Mouse (Mus musculus): ENCODE data around the gene Ntm. TPM values are rescaled to one million over a fixed set of nuclear protein-coding genes. Genes with fewer than 3 reads are reported as not detected.

The Ntm gene
- polyA plus RNA-seq, 1 experiment from 2014 or later = 26.5 TPM

DNA sequence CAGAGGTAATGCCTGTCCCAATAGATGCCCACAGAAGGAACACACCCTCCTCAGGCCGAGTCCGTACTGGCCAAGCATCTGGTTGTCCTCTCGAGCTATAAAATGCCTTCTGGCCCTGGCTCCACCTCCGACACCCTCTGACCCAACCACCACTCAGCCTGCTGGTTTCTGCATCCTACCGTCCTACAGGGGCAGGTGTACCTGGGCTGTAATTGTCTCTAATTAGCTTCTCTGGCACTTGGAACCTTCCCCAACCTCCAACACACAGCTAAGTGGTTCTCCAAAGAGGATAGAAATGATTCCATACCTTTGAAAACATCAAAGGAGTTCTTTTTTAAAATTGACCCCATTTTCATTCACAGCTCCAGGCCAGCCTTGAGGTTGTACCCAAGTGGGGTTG, 311.1 kb downstream of the Ntm start:
- Histone ChIP-seq H3K4me1 (replicated peaks) (no peaks in the 10 kb centered on the region), H3K27ac (no peak overlapping the region), H3K27me3 (no peaks in the 10 kb centered on the region), H3K4me2 (no peak overlapping the region), H3K9ac (no peak overlapping the region), H3K4me3 (no peak overlapping the region), H3K36me3 (no peaks in the 10 kb centered on the region), H3K9me3 (replicated peaks) (no peaks in the 10 kb centered on the region)
- WGBS = 74% methylated on average over 5 of the region's 5 CpGs
- no peak for ATAC-seq (replicated peaks; ENCODE audit: insufficient number of reproducible peaks, insufficient read depth, low FRiP score, low read depth)

DNA sequence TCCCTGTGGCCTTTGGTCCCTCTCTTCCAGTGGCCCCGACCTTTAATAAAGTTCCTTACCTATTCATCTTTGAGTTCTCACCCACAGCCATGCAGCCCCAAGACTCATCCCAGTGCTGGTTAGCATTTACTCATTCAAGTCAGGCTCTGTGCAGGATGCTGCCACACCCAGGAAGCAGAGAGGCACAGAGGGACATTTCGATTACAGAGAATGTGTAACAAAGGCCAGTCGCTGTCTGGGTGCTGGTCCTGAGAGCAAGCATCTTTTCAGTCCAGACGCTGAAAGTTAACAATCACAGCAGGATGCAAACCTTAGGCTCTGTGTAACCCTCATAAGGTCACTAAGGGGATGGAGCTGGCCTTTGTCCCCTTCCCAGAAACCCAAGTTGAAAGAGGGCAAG, 311.7 kb downstream of the Ntm start:
- Histone ChIP-seq H3K4me2 (no peak overlapping the region), H3K4me1 (replicated peaks) (no peaks in the 10 kb centered on the region), H3K36me3 (no peaks in the 10 kb centered on the region), H3K27me3 (no peaks in the 10 kb centered on the region), H3K9me3 (replicated peaks) (no peaks in the 10 kb centered on the region), H3K9ac (no peak overlapping the region), H3K4me3 (no peak overlapping the region), H3K27ac (no peak overlapping the region)
- no peak for ATAC-seq (replicated peaks; ENCODE audit: insufficient number of reproducible peaks, insufficient read depth, low FRiP score, low read depth)
- WGBS = 67% methylated on average over 4 of the region's 4 CpGs

DNA sequence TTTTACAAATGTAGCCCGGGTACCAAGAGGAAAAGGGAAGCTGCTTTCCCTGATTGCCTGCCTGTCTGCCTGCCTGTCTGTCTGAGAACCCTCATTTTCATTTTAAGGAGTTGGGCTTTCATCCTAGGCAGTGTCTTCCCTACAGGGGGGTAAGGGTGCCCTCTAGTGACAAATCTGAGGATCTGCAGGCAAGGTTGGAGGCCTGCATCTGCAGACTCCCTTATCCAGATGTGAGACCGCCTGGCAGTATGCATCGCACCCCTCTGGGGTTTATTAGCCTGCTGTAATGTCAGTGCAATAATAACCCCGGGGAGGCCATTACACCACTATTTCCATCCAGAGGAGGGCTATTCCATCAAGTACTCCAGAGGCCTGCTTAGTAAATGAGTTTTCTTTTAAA, 312.3 kb downstream of the Ntm start:
- H3K4me1 ChIP-seq (replicated peaks) = no peaks in the 10 kb centered on the region
- H3K27ac ChIP-seq = no peak overlapping the region
- H3K9me3 ChIP-seq (replicated peaks) = no peaks in the 10 kb centered on the region
- 21% methylated on average over 4 of the region's 4 CpGs for WGBS
- no peak overlapping the region for H3K9ac ChIP-seq
- H3K27me3 ChIP-seq = no peaks in the 10 kb centered on the region
- no peaks in the 10 kb centered on the region for H3K36me3 ChIP-seq
- no peak; the same call in 1 of the 2 replicates for ATAC-seq (replicated peaks; ENCODE audit: insufficient number of reproducible peaks, insufficient read depth, low FRiP score, low read depth)
- H3K4me3 ChIP-seq = no peak overlapping the region
- H3K4me2 ChIP-seq = no peak overlapping the region

DNA sequence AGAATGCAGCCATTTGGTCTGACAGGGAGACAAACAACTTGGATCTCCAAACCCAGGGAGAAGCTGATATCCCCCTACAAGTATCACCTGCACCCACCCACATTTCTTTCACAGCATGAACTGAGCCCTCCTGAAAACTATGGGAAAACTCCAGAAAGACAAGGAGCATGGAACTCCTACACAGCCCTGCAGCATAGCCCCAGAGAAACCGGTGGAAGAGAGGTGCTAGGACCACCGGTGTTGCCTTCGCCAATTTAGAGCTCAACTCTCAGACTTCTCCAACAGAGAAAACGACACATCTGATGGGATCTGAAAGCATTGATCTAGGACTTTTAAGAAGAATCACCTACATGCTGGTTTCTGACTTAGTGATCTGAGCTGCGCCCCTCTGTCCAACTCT, 312.7 kb downstream of the Ntm start:
- Histone ChIP-seq H3K9me3 (replicated peaks) (no peaks in the 10 kb centered on the region), H3K27me3 (no peaks in the 10 kb centered on the region), H3K4me2 (no peak overlapping the region), H3K4me3 (no peak overlapping the region), H3K27ac (no peak overlapping the region), H3K36me3 (no peaks in the 10 kb centered on the region), H3K4me1 (replicated peaks) (no peaks in the 10 kb centered on the region), H3K9ac (no peak overlapping the region)
- ATAC-seq (replicated peaks; ENCODE audit: insufficient number of reproducible peaks, insufficient read depth, low FRiP score, low read depth) = no peak
- 71% methylated on average over 5 of the region's 5 CpGs for WGBS

DNA sequence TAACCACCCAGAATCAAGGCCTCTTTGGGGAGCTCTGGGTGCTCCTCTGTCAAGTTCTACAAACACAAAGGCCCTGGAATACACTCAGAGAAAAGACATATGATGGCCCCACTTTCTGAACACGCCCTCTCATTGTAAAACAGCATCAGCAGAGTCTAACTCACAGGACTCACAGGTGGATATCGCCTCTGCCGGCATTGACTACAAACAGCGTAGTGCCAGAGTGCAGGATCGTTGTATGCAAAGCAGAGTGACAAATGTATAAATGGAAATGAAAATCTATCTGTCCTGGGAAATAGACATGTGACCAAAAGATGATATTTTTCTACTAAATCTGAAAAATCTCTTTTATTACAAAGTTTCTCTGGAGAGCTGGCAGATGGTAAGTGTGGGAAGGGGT, 314.7 kb downstream of the Ntm start:
- 92% methylated on average over 5 of the region's 5 CpGs for WGBS
- Histone ChIP-seq H3K4me1 (replicated peaks) (no peaks in the 10 kb centered on the region), H3K27ac (no peak overlapping the region)

DNA sequence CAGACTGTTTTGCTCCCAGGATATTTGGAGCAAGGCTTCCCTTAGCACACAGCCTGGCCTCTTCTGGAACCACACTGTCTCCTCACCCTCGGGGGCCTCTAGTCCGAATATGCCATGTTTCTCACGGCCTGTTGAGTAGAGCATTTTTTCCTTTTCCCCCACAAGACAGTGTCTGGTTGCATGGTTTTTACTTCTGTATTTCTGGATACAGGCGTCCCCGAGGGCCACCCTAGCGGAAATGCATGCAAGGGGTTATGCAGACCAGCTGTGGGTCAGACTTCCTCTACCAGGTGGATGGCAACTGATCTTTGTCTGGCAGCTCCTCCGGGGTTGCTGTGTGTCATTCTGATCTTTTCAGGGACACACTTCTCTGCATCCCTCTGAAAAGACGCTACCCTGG, 315.2 kb downstream of the Ntm start:
- WGBS = 67% methylated on average over 8 of the region's 8 CpGs
- ATAC-seq (replicated peaks; ENCODE audit: insufficient number of reproducible peaks, insufficient read depth, low FRiP score, low read depth) = no peak
- Histone ChIP-seq H3K9me3 (replicated peaks) (no peaks in the 10 kb centered on the region), H3K36me3 (no peaks in the 10 kb centered on the region), H3K4me2 (no peak overlapping the region), H3K9ac (no peak overlapping the region), H3K4me3 (no peak overlapping the region), H3K27me3 (no peaks in the 10 kb centered on the region), H3K4me1 (replicated peaks) (peaks cover 1% of the 10 kb centered on the region; the same call in 1 of the 2 replicates), H3K27ac (no peak overlapping the region)

More for the DNA sequence above, 314.7 kb downstream of the Ntm start:
- Histone ChIP-seq H3K9me3 (replicated peaks) (no peaks in the 10 kb centered on the region), H3K36me3 (no peaks in the 10 kb centered on the region), H3K9ac (no peak overlapping the region), H3K27me3 (no peaks in the 10 kb centered on the region), H3K4me2 (no peak overlapping the region), H3K4me3 (no peak overlapping the region)
- no peak for ATAC-seq (replicated peaks; ENCODE audit: insufficient number of reproducible peaks, insufficient read depth, low FRiP score, low read depth)

DNA sequence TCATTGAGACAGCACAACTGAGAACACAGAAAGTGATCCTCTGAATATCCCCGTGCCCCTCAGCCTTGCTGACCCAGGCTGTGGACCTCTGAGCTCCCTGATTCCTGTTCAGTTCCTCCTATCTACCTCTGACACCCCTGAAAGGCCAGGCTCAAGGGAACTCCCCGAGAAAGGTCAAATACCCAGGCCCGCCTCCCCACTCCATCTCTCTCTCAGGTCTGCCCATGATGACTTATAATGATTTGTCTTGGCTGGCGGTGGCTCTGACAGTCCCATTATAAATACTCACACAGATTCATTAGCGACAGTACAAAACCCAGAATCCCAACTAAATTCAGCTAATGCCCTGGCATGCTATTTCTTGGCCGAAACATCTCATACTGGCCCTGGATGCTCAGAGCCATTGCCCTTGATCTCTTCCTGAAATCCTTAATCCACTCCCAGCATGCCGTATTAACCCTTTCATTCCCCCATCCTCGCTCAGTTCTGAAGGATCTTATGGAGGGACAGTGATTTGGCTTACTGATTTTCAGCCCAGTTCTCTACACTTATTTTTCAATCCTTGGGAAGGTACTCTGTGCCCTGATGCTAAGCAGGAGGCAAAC, 317.0 kb downstream of the Ntm start:
- no peak overlapping the region for H3K4me3 ChIP-seq
- H3K9me3 ChIP-seq (replicated peaks) = no peaks in the 10 kb centered on the region
- no peaks in the 10 kb centered on the region for H3K27me3 ChIP-seq
- H3K27ac ChIP-seq = no peak overlapping the region
- WGBS = 49% methylated on average over 8 of the region's 8 CpGs
- no peaks in the 10 kb centered on the region for H3K36me3 ChIP-seq
- H3K4me2 ChIP-seq = no peak overlapping the region
- ATAC-seq (replicated peaks; ENCODE audit: insufficient number of reproducible peaks, insufficient read depth, low FRiP score, low read depth) = no peak
- H3K9ac ChIP-seq = no peak overlapping the region
- H3K4me1 ChIP-seq (replicated peaks) = peaks cover 3% of the 10 kb centered on the region; the same call in 1 of the 2 replicates

DNA sequence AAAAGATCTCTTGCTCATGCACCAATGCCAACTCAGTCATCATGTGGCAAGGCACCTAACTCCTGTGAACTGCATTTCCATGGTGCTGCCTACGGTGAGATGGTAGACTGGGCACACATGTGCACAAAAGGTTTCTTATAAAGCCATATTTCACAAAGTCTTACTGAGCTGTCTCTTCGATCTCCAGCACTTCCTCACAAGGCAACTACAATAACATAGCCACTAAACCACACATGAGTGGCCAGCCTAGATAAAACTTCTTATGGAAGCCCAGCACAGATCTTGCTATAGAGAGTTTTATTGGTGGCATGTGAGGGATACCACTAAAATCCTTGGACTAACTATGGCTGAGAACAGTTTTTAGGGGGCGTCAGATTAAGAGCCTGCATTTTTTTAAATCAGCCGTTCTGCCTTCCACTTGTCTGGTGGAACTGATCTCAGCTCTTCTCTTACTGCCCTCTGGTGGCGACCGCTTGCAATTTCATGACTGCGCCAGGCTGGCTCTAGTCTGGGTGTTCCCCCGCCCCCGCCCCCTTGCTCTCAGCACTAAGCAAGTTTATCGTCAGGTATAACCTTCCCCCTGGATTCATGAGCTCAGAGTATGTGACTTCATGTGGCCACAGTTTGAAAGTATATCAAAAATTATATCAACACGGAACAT, 319.8 kb downstream of the Ntm start:
- no peak overlapping the region for H3K9ac ChIP-seq
- H3K4me2 ChIP-seq = no peak overlapping the region
- H3K9me3 ChIP-seq (replicated peaks) = no peaks in the 10 kb centered on the region
- H3K4me3 ChIP-seq = no peak overlapping the region
- no peak for ATAC-seq (replicated peaks; ENCODE audit: insufficient number of reproducible peaks, insufficient read depth, low FRiP score, low read depth)
- no peaks in the 10 kb centered on the region for H3K27me3 ChIP-seq
- 16% methylated on average over 11 of the region's 11 CpGs for WGBS
- H3K4me1 ChIP-seq (replicated peaks) = peaks cover 3% of the 10 kb centered on the region; the same call in 1 of the 2 replicates
- no peak overlapping the region for H3K27ac ChIP-seq
- H3K36me3 ChIP-seq = no peaks in the 10 kb centered on the region

DNA sequence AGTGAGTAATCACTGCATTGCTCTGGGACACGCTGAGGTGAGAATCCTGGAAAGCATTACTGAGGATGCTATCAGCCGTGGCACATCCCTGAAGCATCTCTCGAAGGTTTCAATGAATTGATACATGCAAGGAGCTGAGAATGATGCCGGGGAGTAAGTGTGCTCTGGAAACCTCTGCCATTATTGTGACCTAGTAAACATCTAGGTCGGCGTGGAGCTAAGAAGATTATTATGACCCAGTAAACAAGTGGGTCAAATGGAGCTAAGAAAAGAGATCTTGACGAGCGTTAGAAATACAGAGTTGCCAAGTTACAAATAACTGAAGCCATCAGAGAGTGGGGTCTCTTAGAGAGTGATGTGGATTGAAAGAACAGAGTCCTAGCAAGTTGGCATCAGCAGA, 325.6 kb downstream of the Ntm start:
- H3K9ac ChIP-seq = no peak overlapping the region
- no peak overlapping the region for H3K4me2 ChIP-seq
- H3K27me3 ChIP-seq = no peaks in the 10 kb centered on the region
- H3K9me3 ChIP-seq (replicated peaks) = no peaks in the 10 kb centered on the region
- H3K36me3 ChIP-seq = no peaks in the 10 kb centered on the region
- no peak overlapping the region for H3K4me3 ChIP-seq
- ATAC-seq (replicated peaks; ENCODE audit: insufficient number of reproducible peaks, insufficient read depth, low FRiP score, low read depth) = no peak
- 79% methylated on average over 8 of the region's 8 CpGs for WGBS
- H3K27ac ChIP-seq = no peak overlapping the region
- no peaks in the 10 kb centered on the region for H3K4me1 ChIP-seq (replicated peaks)

DNA sequence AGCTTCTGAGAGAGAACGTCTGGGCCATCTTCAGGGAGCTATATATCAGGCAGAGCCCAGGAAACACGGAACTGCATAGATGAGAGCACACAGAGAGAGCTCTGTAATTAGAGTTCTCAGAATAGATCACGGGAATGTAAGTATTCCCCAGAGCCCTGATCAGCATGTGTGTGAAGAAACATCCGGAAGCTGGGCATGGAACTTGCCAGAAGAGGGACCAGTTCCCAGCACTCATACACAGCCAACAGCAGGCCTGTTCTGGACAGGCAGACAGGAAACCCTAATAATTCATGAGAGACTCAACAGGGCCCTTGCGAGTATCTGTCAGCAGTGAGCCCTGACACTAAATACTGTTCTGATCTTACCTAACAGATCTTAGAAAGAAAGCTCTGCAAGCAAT, 345.8 kb downstream of the Ntm start:
- 60% methylated on average over 5 of the region's 5 CpGs for WGBS
- Histone ChIP-seq H3K9ac (no peak overlapping the region), H3K27me3 (no peaks in the 10 kb centered on the region), H3K9me3 (replicated peaks) (no peaks in the 10 kb centered on the region), H3K4me3 (no peak overlapping the region), H3K4me1 (replicated peaks) (no peaks in the 10 kb centered on the region), H3K27ac (no peak overlapping the region), H3K36me3 (no peaks in the 10 kb centered on the region), H3K4me2 (no peak overlapping the region)
- ATAC-seq (replicated peaks; ENCODE audit: insufficient number of reproducible peaks, insufficient read depth, low FRiP score, low read depth) = no peak

DNA sequence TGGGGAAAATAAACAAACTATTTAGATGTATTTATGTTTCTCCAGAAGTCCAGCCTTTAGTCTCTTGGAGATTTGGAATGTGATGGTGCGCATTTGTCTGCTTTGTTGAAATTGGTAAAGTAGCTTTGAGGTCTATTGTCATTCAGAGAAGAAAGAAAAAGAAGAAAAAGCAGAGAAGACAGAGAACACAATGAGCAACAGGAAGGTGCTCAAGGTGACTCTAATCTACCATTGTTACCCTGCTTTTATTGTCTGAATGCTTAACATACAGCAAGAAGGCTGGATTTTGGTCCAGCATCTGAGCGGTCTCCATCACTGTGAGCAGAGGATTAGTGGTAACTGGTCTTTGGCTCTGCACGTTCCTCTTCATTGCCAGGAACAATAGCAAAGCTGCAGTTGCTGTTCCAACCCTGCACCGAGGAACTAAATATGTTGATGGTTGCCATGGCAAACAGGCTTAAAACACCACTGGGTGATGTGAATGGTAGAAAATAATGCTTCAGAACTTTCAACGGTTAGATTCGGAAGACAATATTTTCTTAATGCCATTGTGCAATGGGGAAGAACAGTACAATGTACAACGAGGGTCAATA, 350.8 kb downstream of the Ntm start:
- Histone ChIP-seq H3K4me1 (replicated peaks) (peaks cover 5% of the 10 kb centered on the region; the same call in 1 of the 2 replicates), H3K4me3 (no peak overlapping the region), H3K4me2 (no peak overlapping the region), H3K9ac (no peak overlapping the region), H3K9me3 (replicated peaks) (no peaks in the 10 kb centered on the region), H3K36me3 (no peaks in the 10 kb centered on the region), H3K27me3 (no peaks in the 10 kb centered on the region), H3K27ac (no peak overlapping the region)
- no peak for ATAC-seq (replicated peaks; ENCODE audit: insufficient number of reproducible peaks, insufficient read depth, low FRiP score, low read depth)
- WGBS = 83% methylated on average over 7 of the region's 7 CpGs

DNA sequence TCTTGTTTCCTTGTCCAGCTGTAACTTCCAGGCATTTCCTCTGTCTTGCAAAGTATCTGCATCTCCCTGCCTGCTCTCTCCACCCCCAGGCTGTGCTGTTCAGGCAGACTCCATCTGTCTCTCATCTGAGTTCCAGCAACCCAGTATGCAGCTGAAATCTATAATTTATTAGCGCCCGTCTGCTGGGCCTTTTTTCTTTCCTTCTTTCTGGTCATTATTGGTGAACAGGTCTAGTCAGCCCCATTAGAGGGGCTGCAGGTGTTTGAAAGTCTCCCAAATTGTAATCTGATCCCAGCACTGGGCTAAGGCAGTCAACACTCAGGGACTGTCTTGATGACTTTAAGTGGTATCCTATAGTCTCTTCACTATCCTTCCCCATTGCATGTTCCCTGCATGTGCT, 352.1 kb downstream of the Ntm start:
- H3K4me2 ChIP-seq = no peak overlapping the region
- peaks cover 5% of the 10 kb centered on the region; the same call in 1 of the 2 replicates for H3K4me1 ChIP-seq (replicated peaks)
- no peaks in the 10 kb centered on the region for H3K9me3 ChIP-seq (replicated peaks)
- H3K27ac ChIP-seq = no peak overlapping the region
- H3K9ac ChIP-seq = no peak overlapping the region
- no peak overlapping the region for H3K4me3 ChIP-seq
- no peaks in the 10 kb centered on the region for H3K27me3 ChIP-seq
- H3K36me3 ChIP-seq = no peaks in the 10 kb centered on the region
- 77% methylated on average over 2 of the region's 2 CpGs for WGBS
- no peak for ATAC-seq (replicated peaks; ENCODE audit: insufficient number of reproducible peaks, insufficient read depth, low FRiP score, low read depth)

All from heart, embryonic 15.5 days (tissue).